Mouse (Mus musculus) MEL (cell line): ENCODE measurements around the gene Eprs.

ENCODE experiments used
- CTCF ChIP-seq, 3 experiments: IDR thresholded peaks in 2 of 3; conservative IDR thresholded peaks in 1 of 3; 2 replicates each; pipeline ENCODE4 v1.5.1; 2011 to 2012; ENCODE audit warnings: low read length in 3 of 3, low read depth in 2 of 3, mild to moderate bottlenecking in 2 of 3, improper control_type of control experiment in 1 of 3, inconsistent platforms in 1 of 3, mixed read lengths in 1 of 3, moderate library complexity in 1 of 3; ENCODE audit not compliant: control insufficient read depth in 1 of 3, insufficient read depth in 1 of 3, poor library complexity in 1 of 3, severe bottlenecking in 1 of 3
- KAT2A ChIP-seq: conservative IDR thresholded peaks from 2 replicates; pipeline ENCODE4 v1.6.1; 2012; ENCODE audit warnings: low read depth, low read length, improper control_type of control experiment, inconsistent platforms

DNA sequence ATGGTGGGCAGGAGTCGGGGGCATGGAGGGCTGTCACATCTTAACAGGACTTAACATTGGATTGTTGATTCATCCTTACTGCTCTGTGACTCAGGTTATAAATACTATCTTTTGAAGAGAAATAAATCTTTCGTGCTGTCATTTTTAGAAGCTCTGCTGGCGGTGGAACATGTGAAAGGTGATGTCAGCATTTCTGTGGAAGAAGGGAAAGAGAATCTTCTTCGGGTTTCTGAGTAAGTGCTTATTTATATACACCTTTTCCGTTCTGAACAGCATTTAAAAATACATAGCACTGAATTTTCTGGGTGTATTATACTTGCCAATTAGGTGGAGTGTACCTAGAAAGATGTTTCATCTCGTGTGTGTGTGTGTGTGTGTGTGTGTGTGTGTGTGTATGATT, 4.5 kb downstream of the Eprs start:
- no peak for TF ChIP-seq KAT2A
- TF ChIP-seq CTCF (IDR thresholded peaks at IDR 0.05 in 2 of 3, conservative IDR thresholded peaks at IDR 0.05 in 1 of 3; ENCODE audit: control insufficient read depth in 1 of 3, insufficient read depth in 1 of 3, low read depth in 2 of 3, low read length in 3 of 3, poor library complexity in 1 of 3, severe bottlenecking in 1 of 3): no peak
